Mouse (Mus musculus): Measurements from ENCODE around the gene Rbm33.

DNA sequence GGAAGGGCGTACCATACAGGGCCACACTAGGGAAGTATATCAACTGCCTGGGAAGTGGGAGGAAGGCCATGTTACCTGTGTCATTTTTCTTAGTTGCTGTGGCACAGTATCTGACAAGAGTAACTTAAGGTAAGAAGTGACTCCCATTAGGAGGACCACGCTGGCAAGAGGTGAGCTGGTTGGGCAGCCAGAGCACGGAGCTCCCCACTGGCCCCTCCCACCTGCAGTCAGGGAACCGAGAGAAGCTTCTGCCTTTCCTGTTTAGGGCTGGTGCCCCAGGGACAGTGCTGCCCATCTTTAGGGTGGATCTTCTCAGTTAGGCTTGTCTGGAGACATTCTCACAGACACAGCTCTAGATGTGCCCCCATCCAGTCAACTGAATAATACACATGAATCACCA lies 106.9 kb downstream of the Rbm33 start:
- TF ChIP-seq GATA1 (IDR thresholded peaks at IDR 0.05; ENCODE audit: low read length) (no peak), TAL1 (IDR thresholded peaks at IDR 0.05; ENCODE audit: low read length) (no peak)
